Mouse (Mus musculus): Measurements from ENCODE around the gene Rps27.
"Not testable (repeated sequence)": the region's sequence is repeated elsewhere in the genome, so short reads cannot be mapped to it uniquely, and the experiment has no call there.

Gene Rps27

DNA sequence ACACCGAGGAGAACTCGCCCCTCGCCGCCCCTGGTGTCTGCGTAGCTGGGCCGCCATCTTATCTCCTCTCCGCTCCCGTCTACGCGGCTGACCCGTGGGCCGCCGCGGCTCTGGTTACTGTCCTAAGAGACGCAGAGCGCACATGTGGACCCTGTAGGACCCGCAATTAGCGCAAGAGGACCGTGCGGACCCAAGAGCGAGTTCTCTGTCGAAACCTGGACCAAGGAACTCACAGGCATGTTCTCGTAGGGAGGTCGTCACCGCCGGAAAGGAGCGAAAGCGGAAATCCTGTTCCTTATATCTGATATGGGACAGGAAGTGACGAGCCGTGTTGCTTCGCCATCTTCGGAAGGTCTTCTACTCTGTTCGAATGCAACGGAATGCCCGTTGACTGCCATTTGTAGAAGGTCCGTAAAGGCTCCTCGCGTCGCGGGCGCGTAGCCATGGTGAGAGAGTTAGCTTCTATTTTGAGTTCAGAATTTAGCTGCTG is at the start of gene Rps27, which contains the start of gene Rab13:
Gene Rps27 (minus strand): TSS at position 275 of the 490 bp plus-strand sequence.
Gene Rab13 (plus strand): TSS at position 319 of the 490 bp plus-strand sequence.
- peak; percentile 88 for DNase-seq (ENCODE audit: inconsistent ontology term)

DNA sequence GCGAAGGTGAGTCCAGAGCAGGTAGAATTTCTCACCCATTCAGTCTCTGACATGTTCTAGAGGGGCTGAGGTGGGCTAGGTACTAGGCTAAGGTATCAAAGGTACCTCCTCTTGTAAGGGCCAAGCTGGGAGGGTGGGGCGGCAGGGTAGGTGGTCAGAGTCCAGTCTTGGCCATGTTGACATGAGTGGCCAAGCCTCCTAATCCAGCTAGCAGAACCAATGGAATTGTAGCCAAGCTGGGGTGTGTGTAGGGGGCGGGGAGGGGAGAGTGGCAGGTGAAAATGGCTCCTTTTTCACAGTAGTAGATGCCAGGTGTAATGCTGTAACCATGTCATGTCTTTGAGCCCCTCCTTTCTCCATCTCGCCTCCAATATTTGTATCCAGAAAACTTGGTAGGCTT is 45.1 kb upstream of the Rps27 start:
- DNase-seq (ENCODE audit: inconsistent ontology term) = no peak

DNA sequence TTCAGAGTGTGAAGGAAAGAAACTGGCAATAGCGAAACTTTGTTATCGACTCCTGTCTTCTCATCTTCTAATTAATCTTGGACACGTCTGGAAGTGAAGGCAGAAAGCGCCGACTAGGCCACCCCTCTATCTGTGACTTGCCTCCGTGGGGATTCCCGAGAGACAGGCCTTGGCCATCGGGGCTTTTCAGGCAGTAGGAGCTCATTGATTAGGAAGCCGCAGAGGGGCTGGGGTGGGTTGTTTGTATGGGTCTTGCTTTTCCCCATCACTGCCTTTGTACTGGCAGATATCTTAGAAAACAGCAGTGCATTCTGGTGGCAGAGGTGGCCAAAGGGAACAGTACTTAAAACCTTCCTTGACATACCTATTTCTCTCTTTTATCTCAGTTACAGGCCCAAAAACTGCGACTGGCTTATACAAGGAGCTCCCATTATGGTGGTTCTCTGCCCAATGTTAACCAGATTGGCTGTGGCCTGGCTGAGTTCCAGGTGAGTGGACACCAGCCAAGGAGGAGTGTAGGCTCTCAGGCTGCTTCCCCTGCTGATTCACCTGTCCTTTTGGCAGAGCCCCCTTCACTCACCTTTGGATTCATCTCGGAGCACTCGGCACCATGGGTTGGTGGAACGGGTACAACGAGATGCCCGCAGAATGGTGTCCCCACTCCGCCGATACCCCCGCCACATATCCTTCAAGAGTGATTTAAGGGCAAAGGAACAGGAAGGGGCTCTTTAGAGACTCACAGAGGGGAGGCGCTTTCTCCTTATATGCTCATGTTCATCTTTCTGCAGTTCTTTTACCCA is 43.5 kb upstream of the Rps27 start:
- no peak for DNase-seq (ENCODE audit: inconsistent ontology term)

DNA sequence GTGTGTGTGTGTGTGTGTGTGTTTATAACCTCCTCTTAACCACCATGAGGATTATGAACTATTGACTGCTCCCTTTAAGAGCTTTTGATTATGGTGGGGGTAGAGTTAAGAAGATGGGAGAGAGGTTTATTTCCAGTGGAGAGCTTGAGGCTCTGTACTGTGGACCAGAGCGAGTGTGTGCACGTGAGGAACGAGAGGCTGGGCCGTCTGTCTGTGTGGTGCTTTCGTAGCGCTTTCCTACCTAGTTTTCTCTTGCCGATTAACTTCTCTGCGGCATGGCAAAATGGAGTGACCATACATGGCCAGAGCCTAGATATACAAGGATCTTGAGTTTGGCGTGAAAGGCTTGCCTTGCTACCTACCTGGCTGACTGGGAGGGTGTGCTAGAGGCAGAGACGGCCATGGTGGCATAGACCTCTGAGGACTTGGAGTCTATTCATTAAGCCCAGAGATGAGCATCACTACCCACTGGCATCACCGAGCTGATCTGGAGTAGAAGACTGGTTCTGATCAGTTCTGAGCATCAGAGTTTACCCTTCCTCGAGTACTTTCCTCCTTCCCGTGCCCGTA is 42.4 kb upstream of the Rps27 start:
- no peak for DNase-seq (ENCODE audit: inconsistent ontology term)

DNA sequence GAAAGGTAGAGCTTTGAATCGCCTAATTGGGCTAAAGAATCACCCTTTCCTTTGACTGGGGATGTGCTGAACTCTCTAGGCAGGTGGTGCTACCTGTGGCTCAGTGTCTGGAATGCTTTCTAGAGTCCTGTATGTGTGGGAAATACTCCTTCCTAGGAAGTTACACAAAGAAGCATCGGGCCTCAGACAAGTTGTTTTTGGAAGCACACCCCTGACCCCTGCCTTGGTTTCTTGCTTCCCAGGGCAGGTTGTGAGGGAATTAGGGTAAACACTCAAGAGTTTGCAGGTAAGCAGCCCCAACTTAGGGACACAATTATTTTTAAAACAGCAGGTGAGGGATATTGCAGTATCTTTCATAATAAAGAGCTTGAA is 41.7 kb upstream of the Rps27 start:
- DNase-seq (ENCODE audit: inconsistent ontology term) = no peak

DNA sequence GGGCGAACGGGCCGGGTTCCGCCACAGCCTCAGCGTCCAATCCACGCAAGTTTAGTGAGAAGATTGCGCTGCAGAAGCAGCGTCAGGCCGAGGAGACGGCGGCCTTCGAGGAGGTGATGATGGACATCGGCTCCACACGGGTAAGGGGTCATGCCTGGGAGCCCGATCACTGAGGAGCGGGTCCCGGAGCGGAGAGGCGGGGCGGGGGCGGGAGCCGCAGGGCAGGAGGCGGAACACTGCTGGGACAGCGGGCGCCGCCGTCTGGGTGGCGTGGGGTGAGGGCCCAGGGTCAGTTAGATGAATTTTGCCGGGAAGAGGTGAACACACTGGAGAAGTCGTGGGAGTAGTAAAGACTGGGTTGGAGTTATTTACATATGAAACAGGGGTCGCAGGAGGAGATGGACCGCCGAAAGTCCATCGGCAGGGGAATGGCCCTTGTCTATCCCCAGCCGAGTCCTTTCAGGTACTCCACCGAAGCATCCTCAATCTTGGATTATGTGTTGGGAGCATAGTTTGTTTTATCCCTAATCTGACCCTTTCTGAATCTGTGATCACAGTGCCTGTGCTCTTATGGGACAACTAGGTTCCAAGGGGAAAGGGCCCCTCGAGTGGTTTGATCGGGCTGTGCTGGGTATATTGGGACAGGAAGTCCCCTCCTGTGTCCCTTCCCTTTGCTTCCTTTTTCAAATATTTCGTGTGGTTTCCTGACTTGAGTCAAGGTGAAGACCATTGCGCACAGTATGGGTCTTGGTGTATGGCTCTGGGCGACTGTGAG is 41.2 kb upstream of the Rps27 start:
- peak; percentile 75 for DNase-seq (ENCODE audit: inconsistent ontology term)

DNA sequence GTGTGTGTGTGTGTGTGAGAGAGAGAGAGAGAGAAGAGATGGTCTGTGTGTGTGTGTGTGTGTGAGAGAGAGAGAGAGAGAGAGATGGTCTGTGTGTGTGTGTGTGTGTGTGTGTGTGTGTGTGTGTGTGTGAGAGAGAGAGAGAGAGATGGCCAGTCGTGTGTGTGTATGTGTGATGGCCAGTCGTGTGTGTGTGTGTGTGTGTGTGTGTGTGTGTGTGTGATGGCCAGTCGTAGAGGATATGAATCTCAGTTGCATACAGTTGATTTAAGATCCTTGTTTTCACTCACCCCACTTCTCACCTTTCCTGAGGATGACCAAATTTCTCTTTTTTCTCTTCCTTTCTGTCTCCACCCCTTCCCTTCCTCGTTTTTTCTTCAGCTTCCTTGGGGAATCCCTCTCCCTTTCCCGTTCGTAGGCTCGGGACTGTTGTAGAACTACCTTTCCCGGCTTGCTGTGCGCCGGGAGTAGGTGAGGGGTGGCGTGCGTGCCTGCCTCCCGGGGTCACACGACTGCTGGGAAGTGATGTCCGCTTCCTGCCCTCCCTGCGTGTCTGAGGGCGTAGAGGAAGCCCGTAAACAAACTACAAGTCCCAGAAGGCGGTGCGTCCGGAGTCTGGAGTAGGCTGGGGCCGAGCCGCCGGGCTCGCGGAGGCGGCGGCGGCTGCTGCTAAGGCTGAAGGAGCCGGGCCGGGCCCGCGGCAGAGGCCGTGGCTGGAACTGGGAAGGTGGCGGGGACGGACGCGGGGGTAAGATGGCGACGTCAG is 40.4 kb upstream of the Rps27 start, which contains the start of gene Crtc2:
Gene Crtc2 (plus strand): TSS at position 511 of the 766 bp plus-strand sequence.
- DNase-seq (ENCODE audit: inconsistent ontology term) = peak; percentile 97

DNA sequence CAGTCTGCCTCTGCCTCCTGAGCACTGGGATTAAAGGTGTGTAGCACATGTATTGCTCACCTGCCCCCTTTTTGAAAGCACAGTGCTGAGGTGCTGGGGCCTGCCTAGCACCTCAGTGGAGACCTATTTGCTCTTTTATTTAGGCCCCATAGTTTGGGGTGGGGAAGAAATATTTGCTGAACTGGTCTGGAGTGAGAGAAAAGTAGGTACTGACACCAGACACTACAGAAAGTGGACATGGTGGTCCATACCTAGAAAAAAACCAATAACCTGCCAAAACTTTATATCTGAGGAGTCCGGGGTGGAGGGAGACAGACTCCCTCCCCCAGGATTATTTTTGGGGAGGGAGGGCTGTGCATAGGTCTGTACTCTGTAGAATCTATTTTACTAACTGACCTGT is 39.7 kb upstream of the Rps27 start:
- DNase-seq (ENCODE audit: inconsistent ontology term) = not testable (repeated sequence)

DNA sequence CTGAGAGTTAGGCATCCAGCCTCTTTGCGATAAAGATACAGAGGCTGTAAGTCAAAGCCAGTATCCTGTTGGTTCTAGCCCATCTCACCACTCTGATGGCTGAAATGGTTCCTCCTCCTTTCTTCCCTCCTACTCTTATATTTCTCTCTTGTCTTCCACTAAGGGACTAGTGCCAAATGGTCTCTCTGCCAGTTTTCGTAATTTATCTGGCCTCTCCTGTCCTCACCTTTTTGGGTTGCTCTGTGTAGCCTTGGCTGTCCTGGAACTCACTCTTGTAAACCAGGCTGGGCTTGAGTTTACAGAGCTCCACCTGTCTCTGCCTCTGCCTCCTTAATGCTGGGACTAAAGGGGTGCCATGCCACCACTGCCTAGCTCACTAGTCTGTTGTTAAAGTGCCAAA is 39.2 kb upstream of the Rps27 start:
- DNase-seq (ENCODE audit: inconsistent ontology term) = not testable (repeated sequence)

DNA sequence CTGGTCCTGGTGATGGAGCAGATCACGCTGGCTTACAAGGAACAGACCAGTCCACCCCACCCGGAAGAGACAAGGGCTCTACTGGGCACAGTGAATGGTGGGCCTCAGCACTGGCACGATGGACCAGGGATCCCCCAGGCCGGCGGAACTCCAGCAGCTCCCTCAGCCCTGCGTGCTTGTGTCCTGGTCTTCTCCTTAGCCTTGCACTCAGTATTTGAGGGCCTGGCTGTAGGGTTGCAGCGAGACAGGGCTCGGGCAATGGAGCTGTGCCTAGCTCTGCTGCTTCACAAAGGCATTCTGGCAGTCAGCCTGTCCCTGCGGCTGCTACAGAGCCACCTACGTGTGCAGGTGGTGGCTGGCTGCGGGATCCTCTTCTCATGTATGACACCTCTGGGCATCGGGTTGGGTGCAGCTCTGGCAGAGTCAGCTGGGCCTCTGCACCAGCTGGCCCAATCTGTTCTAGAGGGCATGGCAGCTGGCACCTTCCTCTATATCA is 38.3 kb upstream of the Rps27 start:
- DNase-seq (ENCODE audit: inconsistent ontology term) = not testable (repeated sequence)

DNA sequence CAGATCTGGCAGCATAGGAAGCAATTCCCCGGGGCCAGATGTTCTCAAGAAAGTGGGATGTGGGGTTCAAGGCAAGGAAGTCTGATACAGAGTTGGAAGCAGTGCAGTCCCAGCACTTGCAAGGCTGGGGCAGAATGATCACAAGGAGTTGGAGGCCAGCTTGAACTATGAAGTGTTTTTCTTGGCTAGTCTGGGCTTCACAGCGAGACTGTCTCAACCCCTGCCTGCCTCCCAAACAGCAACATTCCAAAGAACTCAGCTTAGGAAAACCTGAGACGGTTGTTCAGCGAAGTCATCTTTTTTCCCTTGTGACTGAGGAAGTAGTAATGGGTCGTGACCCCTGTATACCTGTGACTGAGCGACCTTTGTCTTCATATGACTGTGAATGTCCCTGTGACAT is 37.3 kb upstream of the Rps27 start:
- DNase-seq (ENCODE audit: inconsistent ontology term) = no peak

DNA sequence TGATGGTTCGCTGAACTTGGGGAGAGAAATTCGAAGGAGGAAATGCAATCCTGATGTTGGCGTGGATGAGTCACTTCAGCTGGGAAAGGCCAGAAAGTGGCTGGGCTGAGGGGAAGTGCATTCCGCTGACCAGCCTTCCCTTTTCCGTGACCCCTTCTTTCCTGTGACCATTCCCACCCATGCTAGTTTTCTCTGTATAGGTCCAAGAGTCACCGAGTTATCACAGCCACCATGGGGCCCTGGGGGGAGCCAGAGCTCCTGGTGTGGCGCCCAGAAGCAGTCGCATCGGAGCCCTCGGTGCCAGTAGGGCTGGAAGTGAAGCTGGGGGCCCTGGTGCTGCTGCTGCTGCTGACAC is 35.3 kb upstream of the Rps27 start:
- peak; percentile 60 for DNase-seq (ENCODE audit: inconsistent ontology term)

DNA sequence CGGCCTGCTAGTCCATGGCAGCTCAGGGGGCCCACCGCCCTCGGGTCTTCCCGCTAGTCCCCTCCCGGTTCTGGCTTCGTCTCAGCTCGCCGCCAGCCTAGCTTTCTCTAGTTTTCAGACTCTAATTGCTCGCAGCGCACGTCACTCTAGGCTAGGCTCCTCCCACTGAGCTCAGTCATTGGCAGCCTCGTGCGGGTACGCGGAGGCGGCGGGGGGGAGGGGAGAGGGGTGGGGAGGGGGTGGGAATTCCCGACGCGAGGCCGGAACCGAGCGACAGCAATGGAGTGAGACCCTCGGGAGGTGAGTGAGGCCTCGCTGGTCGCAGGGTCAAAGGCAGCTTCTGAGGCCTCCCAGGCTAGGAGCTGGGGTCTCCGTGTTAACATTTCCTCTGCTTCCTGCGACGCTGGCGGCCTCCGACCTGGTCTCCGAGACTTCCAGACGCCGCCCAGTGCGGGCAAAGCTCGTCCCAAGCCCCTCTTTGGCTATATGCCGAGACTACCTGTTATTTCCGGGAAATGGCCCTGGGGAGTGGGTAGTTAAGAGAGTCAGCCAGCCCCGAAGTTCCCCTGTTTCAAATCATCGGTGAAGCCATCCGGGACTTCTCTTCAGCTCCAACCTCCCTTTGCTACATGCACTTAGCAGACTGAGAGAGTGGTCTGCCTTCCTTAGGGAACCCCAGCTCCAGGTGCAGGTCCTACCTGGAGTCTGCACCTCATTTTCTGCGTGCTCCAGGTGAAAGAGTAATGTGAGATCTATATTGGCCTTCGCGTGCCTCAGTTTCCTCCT is 34.7 kb upstream of the Rps27 start, which contains the start of gene Slc39a1:
Gene Slc39a1 (plus strand): TSS at position 213 of the 786 bp plus-strand sequence.
- DNase-seq (ENCODE audit: inconsistent ontology term) = peak; percentile 97

DNA sequence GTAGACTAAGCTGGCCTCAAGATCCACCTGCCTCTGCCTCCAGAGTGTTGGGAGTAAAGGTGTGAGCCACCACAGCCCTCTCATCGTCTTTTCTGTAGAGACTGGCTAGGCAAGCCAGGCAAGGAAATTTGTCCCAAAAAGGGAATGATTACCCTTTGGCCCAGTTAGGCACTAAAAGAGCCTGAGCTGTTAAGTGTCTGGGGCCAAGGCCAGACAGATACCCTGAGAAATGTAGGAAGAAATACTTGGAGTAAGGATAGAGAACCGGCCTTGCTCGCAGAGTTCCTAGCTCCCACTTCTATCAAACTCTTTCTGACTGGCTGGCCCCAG is 34.1 kb upstream of the Rps27 start:
- DNase-seq (ENCODE audit: inconsistent ontology term) = no peak

DNA sequence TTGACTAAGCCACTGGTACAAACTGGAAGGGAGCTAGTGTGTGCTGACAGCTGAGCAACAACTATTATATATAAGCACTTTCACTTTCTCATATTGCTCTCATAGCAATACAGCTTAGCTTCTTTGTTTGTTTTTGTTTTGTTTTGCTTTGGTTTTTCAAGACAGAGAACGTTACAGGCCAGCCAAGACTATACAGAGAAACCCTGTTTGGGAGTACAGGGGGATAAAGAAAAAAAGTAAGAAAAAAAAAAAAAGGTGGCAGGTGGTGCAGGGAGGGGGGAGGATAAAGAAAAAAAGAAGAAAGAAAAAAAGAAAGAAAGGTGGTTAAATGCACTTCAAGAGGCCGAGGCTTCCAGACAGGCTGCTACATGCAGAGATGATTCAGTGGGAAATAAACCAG is 32.0 kb upstream of the Rps27 start:
- no peak for DNase-seq (ENCODE audit: inconsistent ontology term)

DNA sequence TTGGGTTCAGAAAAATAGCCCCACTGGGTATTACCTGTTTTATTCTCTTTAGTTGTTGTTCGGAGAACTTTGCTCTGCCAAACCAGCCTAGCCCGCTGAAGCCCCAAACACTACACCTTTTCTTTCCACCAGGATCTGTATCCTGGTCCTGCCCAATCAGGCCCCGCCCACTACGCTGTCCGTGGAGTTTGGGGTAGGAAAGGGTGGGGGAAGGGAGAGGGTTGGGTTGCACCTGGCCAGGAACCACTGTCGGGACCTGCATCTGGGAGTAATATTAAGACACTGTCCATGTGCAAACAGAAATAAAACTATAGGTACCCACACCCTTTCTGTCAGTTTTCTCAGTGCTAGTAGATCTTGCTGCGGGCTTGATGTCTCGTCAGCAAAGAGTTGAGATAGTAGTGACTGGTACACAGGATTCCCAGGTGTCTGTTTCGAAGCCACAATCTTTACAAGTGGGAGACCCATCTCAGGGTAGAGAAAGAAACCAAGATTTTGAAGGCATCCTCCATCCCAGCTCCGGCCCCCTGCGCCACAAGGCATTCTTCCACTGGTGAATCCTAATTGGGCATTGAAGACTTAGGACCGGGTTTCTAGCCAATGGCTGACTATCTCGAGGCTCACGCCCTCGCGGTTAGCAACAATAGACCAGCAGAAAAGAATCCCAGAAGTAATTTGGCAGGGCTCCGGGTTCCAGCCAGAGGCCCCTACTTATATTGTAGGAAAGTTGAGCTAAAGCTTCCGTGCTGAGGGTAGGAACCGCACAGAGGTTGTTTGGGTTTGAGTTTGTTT is 29.7 kb upstream of the Rps27 start, which contains the start of gene Creb3l4:
Gene Creb3l4 (minus strand): TSS at position 529 of the 792 bp plus-strand sequence.
- DNase-seq (ENCODE audit: inconsistent ontology term) = peak; percentile 84

DNA sequence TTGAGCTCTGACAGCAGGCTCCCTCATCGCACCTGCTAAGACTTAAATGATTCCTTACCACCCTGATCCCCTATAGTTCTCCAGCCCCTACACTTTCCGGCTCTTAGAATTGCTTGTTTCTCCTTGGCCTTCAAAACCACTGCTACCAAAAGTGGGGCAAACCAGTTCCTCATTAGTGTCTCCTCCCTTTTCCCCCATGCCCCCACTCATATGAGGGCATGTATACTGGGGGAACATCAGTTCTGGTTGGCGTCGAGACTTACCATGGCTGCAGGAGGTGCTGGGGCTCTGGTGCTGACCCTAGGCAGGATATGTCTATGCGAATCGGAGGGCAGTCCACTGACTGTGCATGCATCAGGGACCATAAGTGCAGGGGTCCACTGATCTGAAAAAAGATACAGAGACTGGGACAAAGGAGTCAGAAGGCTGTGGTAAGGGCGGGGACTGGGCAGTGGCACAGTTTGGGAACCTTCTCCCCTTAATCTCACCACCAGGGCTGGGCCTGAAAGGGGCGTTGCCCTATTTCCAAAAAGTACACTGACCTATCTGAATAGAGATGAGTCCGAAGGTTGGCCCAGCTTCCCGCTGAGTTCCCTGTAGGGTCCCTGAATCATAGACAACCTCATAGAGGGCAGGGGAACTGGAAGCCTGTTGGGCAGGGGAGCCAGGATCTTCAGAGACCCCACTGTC is 28.4 kb upstream of the Rps27 start:
- DNase-seq (ENCODE audit: inconsistent ontology term) = no peak

DNA sequence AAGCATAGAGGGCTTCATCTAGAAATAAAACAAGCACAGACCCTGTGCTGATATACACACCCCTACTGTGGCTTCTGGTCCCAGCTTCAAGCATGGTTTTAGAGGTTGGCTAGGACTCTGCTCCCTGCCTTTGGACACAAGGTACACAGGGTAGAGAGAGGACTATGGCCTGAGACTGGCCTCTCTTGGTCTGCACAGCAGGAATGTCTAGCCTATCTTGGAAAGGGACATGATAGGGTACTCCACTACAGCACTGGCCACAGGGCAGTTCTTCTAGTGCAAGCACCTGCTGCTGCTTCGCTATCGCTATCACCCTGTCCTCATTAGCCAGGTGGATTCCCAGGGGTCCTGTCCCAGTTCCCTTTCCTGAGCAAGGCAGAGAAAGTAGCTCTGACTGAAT is 27.8 kb upstream of the Rps27 start:
- no peak for DNase-seq (ENCODE audit: inconsistent ontology term)
